Mouse (Mus musculus) gastrocnemius, postnatal 4 days (tissue): ENCODE measurements around the gene Cyb561d1. TPM values are rescaled to one million over a fixed set of nuclear protein-coding genes. Genes with fewer than 3 reads are reported as not detected.
A peak's percentile ranks its signal among the peaks of the same experiment; 100 is the strongest.

Source experiments
- DNase-seq, 2 experiments: peaks; one replicate each; pipeline ENCODE4 v3.0.0; 2021 to 2022; ENCODE audit warnings: low spot score in 2 of 2, mixed read lengths in 2 of 2
- total RNA-seq, 2 experiments: library from RNA; stranded (reverse); gene quantifications; 2 replicates each; pipeline ENCODE4 v1.2.3; 2021

Cyb561d1 gene
- total RNA-seq, 2 experiments from 2014 or later, result 4.5 to 6.1 TPM

DNA sequence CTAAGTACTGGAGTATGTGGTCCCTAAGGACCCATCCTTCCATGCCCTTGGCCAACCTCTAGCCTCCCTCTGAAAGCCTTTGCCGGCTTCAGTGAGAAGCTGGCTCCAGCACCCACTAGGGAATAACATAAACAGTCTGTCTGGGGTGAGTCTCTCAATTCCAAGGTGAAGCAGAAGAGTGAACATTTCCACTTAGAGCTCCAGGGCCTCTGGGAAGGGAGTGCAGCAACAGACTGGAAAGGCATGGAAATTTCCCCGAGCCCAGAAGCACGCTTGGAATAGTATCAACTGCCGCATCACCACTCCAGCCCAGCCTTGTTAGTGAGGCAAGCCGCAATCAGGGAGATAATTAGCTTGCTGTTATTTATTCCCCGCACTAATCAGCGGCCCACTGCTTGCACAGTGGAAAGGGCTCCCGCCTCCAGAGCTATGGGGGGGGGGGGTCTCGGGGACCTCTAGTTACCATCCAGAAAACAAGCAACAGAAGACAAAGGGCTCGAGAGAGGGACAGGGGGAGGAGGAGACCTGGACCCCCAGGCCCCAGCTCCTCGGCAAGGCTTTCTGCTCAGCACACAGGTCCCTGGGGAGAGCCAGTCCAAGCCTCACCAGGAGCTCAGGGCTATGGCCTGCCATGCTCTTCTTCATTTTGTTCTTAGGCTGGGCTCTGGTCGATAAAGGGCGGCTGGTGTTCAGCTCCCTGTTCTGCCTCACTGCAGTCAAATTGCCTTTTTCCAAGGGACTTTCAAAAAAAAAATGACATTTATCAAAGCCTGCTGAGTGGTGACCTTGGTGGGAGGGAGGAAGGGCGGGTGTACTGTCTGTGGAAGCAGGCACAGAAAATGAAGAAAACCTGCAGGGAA, 26.1 kb downstream of the Cyb561d1 start:
- DNase-seq, result peak in 1 of 2 experiments; percentile 54

DNA sequence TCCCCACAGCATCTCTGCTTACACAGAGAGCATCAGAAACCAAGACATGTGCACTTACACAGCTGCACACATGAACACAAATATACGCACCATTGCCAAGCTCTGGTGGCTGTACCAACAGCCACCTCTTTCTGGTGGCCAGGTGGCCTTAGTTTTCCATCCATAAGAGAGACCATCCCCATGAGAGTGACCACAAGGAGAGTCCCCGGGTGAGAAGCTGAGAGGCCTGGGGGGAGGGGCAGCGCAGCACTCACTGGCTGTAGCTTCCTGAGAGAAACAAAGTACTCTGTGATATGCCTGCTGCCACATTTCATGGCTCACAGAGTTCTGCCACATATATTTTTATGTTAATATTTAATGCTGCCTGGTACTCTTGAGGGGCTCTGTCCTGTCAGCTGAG, 31.8 kb downstream of the Cyb561d1 start:
- no peak for DNase-seq

DNA sequence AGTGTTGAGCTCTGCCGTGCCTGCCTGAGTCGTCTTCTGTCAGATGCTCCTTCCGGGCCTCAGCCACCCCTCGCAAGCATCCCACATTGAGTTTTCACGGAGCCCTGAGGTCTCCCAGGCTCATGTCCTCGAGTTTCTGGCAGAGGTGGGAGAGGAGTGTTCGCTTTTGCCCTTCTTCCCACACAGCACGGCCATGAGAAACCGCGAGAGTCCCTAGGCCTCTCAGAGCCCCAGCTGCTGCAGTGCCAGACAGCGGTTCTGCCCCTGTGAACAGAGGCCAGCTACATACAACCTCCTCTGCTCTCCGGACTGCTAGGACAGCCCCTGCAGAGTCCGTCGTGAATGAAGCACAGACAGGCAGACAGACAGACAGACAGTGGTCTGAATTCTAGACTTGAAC, 33.5 kb downstream of the Cyb561d1 start:
- peak in 1 of 2 experiments; percentile 63 for DNase-seq

DNA sequence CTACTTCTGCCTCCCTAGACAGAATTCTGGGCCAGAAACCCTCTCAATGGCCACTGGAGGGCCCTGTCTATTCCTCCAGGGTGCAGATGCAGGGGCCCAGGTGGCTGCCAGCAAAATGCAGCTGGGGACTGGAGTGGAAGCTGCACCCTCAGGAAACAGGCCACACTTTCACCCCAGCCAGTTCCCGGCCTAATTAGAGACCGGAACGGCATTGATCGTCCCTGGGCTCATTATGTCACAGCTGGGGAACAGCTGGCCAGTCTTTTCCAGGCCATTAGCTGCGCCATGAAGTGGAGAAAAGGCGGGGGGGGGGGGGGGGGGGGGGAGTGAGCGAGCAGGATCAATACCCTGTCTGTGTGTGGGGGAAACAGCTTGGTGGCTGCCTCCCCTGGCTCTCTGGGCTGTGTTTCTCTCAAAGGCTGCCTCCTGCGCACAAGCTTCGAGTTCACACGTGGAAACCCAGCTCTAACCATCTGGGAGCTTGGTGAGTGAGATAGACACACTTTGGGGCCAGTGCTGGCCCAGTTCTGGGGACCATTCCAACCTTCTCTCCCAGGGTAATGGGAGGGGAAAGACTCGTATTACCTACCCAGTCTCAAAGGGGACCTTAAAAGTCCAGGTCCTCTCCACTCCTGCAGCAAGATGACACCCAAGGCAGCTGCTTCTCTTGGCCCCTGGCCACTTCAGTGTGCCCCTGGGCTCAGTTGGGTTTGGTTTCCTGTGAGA, 34.4 kb downstream of the Cyb561d1 start:
- peak in 1 of 2 experiments; percentile 65 for DNase-seq

DNA sequence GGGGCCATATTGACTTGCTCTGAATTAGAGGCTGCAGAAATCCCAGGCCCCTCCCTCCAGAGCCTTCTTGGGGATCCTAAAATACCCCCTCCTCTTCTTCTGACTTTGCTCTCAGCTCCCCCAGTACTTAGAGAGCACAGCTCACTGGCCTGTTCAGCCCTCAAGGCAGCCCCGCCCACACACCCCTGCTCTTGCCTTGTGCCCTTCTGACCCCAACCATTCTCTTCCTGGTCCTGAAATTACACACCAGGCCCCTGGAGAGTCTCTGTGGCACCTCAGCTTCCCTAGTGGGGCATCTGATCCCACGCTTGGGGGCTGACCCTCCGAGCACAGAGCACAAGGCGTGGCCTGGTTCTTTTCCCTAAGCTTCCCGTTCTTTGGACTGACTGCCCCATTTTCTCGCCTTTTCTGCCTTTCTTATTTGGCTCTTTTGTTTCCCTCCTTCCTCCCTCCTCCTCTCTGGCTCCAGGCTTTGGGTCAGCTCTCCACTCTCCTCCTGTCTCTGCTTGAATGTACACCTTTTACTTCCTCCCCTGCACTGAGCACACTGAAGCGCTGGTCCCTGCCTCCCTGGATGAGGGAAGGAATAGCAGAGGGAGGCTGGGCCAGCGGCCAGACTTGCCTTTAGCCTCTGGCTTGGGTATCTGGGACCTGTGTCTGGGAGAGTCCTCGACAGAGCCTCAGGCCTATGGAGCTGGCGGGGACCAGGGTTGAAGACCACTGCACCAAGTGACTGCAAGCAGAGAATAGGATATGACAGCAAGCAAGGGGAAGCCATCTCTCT, 35.3 kb downstream of the Cyb561d1 start:
- peak in 1 of 2 experiments; percentile 50 for DNase-seq

DNA sequence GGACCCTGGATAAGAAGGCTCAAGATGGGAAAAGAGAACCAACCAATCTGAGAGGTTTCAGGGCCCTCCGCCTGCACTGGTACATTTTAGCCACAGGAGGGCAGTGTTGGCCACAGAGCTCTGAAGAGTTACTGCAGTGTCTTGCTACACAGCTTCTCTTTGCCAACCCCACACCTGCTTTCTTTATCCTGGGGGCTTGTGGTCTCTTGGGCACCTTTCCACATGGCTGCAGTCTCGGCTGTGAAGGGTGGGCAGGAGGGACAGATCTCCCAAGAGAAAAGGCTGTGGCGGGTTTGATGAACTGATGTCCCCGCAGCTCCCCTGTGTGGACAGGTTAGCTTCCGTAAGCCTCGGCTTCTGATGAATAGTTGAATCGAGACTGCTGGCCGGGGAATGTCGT, 36.2 kb downstream of the Cyb561d1 start:
- DNase-seq, result peak; percentile 58 to 78

DNA sequence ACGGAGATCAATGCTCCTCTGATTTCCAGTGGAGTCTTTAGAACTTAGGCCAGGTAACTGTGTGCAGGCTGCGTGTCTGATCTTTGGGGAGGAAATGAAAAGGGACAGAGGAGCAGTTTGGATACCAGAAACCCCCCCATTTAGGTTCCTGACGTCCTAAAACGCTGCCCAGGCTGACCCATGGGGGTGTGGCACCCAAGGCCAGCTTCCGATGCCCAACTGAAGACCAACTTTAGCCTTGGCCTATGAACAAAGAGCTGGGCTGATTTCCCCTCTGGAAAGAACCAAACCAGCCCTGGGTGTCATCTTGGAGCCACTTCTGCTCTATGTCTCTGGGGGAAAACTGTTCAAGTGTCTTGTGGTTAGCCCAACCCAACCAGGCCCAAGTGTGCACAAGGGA, 36.9 kb downstream of the Cyb561d1 start:
- DNase-seq, result no peak

DNA sequence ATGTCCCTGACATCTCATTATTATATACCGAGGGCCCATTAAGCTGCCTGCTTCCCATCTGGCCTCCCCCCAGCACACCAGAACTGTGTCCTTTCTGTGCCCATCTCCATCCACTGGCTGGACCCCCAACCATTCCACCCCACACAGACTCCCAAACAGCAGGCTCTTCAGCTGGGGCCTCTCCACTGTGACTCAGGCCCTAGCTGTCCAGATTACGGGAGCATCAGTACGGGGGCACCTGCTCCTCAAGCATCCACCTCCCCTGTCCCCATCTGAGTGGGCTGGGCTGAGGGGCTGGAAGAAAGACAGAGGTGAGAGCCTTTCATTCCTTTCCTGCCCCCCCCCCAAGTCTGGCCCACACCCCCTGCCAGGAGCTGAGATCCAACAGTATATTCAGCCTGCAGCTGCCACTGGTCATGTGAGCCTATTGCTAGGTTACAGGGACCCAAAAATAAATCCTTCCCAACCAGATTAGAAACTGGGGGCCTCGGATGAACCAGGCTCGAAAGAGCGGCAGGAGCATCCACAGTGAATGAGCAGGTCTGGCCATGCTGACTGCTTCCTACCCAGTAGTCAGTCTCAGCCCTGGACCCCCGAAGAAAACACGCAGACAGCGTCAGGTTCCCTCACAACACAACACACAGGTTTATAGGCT, 42.5 kb downstream of the Cyb561d1 start:
- no peak for DNase-seq

DNA sequence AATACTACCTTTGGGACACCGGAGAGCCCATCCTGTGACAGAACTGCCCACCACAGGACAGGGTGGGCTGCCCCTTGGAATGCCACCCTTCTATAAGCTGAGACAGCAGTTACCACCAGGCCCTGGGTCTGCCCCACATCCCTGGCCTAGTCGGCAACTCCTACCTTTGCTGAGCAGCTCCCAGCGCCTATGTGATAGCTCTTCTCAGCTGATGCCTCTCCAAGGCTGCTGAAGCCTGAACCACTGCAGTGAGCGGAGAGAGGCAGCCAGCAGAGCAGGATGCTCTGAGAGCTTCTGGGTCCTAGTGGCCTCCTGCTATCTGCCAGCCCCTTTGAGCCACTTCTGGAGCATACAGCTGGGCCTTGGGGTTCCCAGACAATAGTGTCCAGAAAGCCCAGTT, 46.4 kb downstream of the Cyb561d1 start, which contains the start of gene Gpr61:
Gpr61 (minus strand) TSS at position 227 of the 400 bp plus-strand sequence.
- DNase-seq, result no peak

DNA sequence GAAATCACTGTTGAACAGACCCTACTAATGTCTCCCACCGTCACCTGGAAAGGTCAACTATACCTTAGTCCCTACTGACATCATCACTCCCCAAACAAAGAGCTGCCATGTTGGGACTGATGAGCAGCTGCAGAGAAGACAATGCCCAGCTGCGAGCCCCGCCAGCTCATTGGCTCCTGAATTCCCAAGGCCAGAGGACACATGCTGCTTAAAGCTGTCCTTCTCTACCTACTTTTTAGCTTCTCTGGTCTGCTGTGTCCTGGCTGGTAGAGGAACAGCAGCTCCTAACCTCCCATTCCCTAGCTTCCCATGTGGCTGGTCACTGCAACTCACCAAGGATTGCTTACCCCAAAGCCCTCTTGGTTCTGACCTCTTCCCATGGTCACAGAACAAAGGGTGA, 48.7 kb downstream of the Cyb561d1 start:
- no peak for DNase-seq

DNA sequence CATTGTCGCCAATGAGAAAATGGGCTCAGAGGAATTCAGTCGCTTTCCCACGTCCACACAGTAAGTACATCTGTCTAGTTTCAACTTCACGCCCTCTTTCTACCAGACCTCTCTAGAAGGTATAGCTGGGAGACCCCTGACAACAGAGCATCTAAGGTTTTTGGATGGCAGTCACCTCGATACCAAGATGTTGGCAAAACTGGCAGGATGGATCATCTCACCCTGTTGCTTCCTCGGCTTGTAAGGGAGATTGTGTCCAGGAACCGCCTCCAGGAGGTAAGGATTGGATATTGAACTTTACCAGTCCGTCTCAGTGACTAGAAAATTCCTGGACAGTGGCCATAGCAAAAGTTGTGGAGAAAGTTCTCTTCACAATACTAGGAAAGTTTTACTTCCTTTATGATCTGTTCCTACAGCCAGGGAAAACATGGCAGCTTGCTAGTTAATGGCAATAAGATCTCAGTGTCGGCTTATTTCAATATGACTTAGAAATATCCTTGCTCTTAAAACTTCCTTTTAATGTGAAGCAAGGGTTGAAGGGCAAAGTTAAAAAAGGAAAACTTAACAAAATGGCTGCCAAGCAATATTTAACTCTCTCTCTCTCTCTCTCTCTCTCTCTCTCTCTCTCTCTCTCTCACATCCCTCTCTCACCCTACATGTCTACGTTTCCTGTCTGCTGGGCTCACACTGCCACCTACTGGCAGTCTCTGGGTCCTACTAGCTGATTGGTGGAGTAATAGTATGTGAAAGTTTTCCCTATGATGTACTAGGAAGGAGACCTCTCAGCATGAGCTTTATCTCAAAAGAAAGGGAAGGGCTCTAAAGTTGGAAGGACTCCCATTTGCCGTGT, 53.4 kb downstream of the Cyb561d1 start:
- DNase-seq, result peak; percentile 78 to 85

DNA sequence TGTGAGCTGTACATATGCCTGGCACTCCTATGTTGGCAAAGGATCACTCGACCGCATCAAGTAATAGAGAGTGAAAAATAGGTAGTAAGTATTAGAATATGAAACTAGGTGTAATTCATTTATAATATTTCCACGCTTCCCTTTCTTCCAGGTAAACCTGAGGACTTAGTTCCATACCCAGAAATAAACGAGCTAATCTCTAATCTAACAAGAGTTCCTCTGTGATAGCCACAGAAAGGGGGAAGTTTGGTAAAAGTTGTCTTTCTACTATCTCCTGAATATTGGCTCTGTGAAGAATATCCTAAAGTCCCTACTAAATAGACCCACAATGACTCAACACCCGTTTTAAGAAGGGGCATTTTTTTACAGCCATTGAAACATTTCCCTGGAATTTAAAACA, 54.3 kb downstream of the Cyb561d1 start:
- no peak for DNase-seq

Other genes with a start within 250 kb of the Cyb561d1 start
- not detected for gene Gstm3, start 231.9 kb downstream of the Cyb561d1 start, total RNA-seq
- gene Gstm2, start 214.8 kb downstream of the Cyb561d1 start, total RNA-seq, result 10 to 100 TPM; 46.5 to 48.8 TPM
- 10 to 100 TPM; 59.6 to 61.2 TPM for gene Gstm1, start 183.2 kb downstream of the Cyb561d1 start, total RNA-seq
- 1 to 10 TPM; 7.9 to 9.8 TPM for gene Gstm4, start 156.3 kb downstream of the Cyb561d1 start, total RNA-seq
- 10 to 100 TPM; 20.2 to 22.2 TPM for gene Ampd2, start 114.6 kb downstream of the Cyb561d1 start, total RNA-seq
- under 1 TPM; 0.31 to 0.49 TPM for gene Gnat2, start 108.4 kb downstream of the Cyb561d1 start, total RNA-seq
- gene Gnai3, start 55.1 kb downstream of the Cyb561d1 start, total RNA-seq, result 10 to 100 TPM; 56.6 to 60.5 TPM
- under 1 TPM; 0.18 to 0.22 TPM for gene Gpr61, start 46.3 kb downstream of the Cyb561d1 start, total RNA-seq
- gene Amigo1, start 14.9 kb downstream of the Cyb561d1 start, total RNA-seq, result 10 to 100 TPM; 27.9 to 32.2 TPM
- 10 to 100 TPM; 16.4 to 27.7 TPM for gene Atxn7l2, start 9.7 kb upstream of the Cyb561d1 start, total RNA-seq
- gene Sypl2, start 25.4 kb upstream of the Cyb561d1 start, total RNA-seq, result 100 to 1,000 TPM; 441 to 517 TPM
- gene Psma5, start 55.7 kb upstream of the Cyb561d1 start, total RNA-seq, result 100 to 1,000 TPM; 126 to 128 TPM
- gene Sort1, start 82.9 kb upstream of the Cyb561d1 start, total RNA-seq, result 10 to 100 TPM; 54.6 to 59.9 TPM
- not detected for gene Mybphl, start 163.7 kb upstream of the Cyb561d1 start, total RNA-seq
- gene Psrc1, start 182.6 kb upstream of the Cyb561d1 start, total RNA-seq, result 1 to 10 TPM; 4.1 to 6.0 TPM
- 1 to 10 TPM; 3.0 to 5.9 TPM for gene Celsr2, start 214.3 kb upstream of the Cyb561d1 start, total RNA-seq
- gene Sars, start 244.0 kb upstream of the Cyb561d1 start, total RNA-seq, result 100 to 1,000 TPM; 107 to 113 TPM